Mouse (Mus musculus) G1E (cell line): ENCODE data around the gene Sapcd1.
"Not testable (repeated sequence)": the region's sequence is repeated elsewhere in the genome, so short reads cannot be mapped to it uniquely, and the experiment has no call there.

Experiments used
- CTCF ChIP-seq: IDR thresholded peaks from 2 replicates; pipeline ENCODE4 v1.5.1; 2012; ENCODE audit warnings: low read depth, low read length, inconsistent platforms, mixed read lengths
- GATA1 ChIP-seq: IDR thresholded peaks from 2 replicates; pipeline ENCODE4 v1.6.1; 2012; ENCODE audit warnings: borderline replicate concordance, low read length, inconsistent platforms, mixed read lengths
- POLR2AphosphoS5 ChIP-seq: IDR thresholded peaks from 2 replicates; pipeline ENCODE4 v1.6.1; 2012; ENCODE audit warnings: low read depth, low read length, inconsistent platforms; ENCODE audit not compliant: insufficient replicate concordance
- TAL1 ChIP-seq: conservative IDR thresholded peaks from 2 replicates; pipeline ENCODE4 v1.6.1; 2012; ENCODE audit warnings: low read depth, low read length, inconsistent platforms, mixed read lengths

- not testable (repeated sequence) for TF ChIP-seq CTCF, POLR2AphosphoS5, GATA1, TAL1
Measured at GRCm38 (mm10) chr17:35033703-35034102, 5.9 kb upstream of the Sapcd1 start.
